In the genomic region with DNA sequence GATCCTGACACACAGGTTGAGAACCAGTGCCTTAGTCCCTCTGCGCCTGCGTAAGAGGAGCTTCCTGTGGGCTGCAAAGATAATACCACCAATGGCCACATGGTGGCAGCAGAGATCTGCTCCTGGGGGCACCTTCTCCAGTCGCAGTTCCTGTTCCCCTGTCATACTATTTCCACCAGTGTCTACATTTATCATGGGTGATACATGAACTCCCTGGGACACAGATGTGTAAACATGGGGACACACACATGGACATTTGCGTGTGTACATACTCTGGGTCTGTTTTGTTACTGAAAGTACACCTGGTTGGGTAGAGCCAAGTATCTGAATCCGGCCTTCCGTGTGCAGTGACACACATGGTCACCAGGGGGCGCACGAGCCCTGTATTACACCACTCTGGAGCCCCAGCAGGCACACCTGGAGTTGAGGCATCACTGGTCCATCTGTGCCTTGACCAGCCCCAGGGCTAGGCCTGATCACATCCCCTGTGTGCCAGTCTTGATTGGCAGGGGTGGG, we compare ENCODE assay signal across 8 mouse cellular contexts. TPM values are rescaled to one million over a fixed set of nuclear protein-coding genes. Genes with fewer than 3 reads are reported as not detected.
DNase-seq lines count a peak whose midpoint lies in the region; ATAC-seq lines count a peak whose summit lies in the region.

No protein-coding gene starts in this region.

- 17% methylated on average over 8 of the region's 8 CpGs for WGBS in intestine, embryonic 14.5 days

- H3K4me3 ChIP-seq in intestine, embryonic 14.5 days (ENCODE audit: low read depth, low read length), result no peak overlapping the region

- peak; percentile 64 for ATAC-seq in intestine, embryonic 14.5 days (replicated peaks; ENCODE audit: low FRiP score, low TSS enrichment, low read depth)
- ATAC-seq in megakaryocyte progenitor cell, adult 5-6 weeks (replicated peaks; ENCODE audit: poor library complexity), result peak; percentile 56

- H3K27me3 ChIP-seq in intestine, embryonic 14.5 days (replicated peaks; ENCODE audit: control insufficient read depth, insufficient read depth, low read length), result no peaks in the 10 kb centered on the region

- H3K27ac ChIP-seq in intestine, embryonic 14.5 days (ENCODE audit: low read depth), result no peak overlapping the region

- no peak overlapping the region for H3K4me2 ChIP-seq in intestine, embryonic 14.5 days (ENCODE audit: low read length)

- H3K9ac ChIP-seq in intestine, embryonic 14.5 days (ENCODE audit: low read length), result no peak overlapping the region

- peak; percentile 82 for DNase-seq in adipocyte (ENCODE audit: low spot score)
- DNase-seq in embryo, embryonic 11 days, result peak; percentile 85
- DNase-seq in gastrocnemius, postnatal 36 days, result peak; percentile 77 to 81
- peak; percentile 97 for DNase-seq in intestine, embryonic 14.5 days (ENCODE audit: low spot score)
- peak; percentile 76 to 89 for DNase-seq in left cerebral cortex, postnatal 10 days (ENCODE audit: extremely low spot score in 1 of 2, low spot score in 2 of 2)
- DNase-seq in right cerebral cortex, postnatal 10 days (ENCODE audit: low spot score in 2 of 2), result peak; percentile 83 to 91
- peak; percentile 93 for DNase-seq in urinary bladder, postnatal 25 days (ENCODE audit: low spot score)

- no peaks in the 10 kb centered on the region for H3K4me1 ChIP-seq in intestine, embryonic 14.5 days (replicated peaks; ENCODE audit: control insufficient read depth, insufficient read depth, low read length)

- no peaks in the 10 kb centered on the region for H3K36me3 ChIP-seq in intestine, embryonic 14.5 days (ENCODE audit: control insufficient read depth, insufficient read depth, low read length)

- H3K9me3 ChIP-seq in intestine, embryonic 14.5 days (ENCODE audit: control insufficient read depth, low read length), result no peaks in the 10 kb centered on the region

- intact Hi-C loops in gastrocnemius, postnatal 36 days (cut with DNase I), result loop anchor here (5.0 kb wide), 1 partner anchor 265 kb away; the partner anchor contains the start of gene Adam6b
- intact Hi-C loops in left cerebral cortex, postnatal 10 days (cut with DNase I), result loop anchor here (5.0 kb wide), 3 partner anchors 265 to 760 kb away; partner anchors contain the start of gene Adam6b

RNA-seq across cellular contexts. Expression of gene Tmem121, which starts 36.4 kb away (rescaled TPM):
- total RNA-seq in gastrocnemius, postnatal 36 days (2021), result under 1 TPM; 0.15 TPM
- 6.6 and 7.6 TPM in 2 replicates for polyA plus RNA-seq in intestine, embryonic 14.5 days (2014; fragmentation: Nextera tagmentation; extraction: Ambion mirVana)
- total RNA-seq in left cerebral cortex, postnatal 10 days (2021), result 10 to 100 TPM; 35.0 to 39.1 TPM
- 0.17 TPM in 1 of 2 replicates, not detected in the other for total RNA-seq in megakaryocyte progenitor cell, adult 5-6 weeks (2015)
- total RNA-seq in megakaryocyte progenitor cell, adult 5-6 weeks (2017), result 0.12 TPM in 1 of 2 replicates, not detected in the other

Comparison
In these comparisons a context has a peak if more than half of its experiments do, and no peak if none do; other contexts are left out.
1. RNA of gene Tmem121, which starts 36.4 kb away (total RNA-seq): 35.0 to 39.1 TPM in left cerebral cortex, postnatal 10 days; 0.12 to 0.17 TPM in megakaryocyte progenitor cell, adult 5-6 weeks and 0.15 TPM in gastrocnemius, postnatal 36 days; every median in the first group is over 10 times any median in the second.
2. Peak in every context shown above with its lines, with median percentiles within 50 percentile points of each other: DNase-seq.